Mouse (Mus musculus) right cerebral cortex, postnatal 25 days (tissue): ENCODE measurements at regions not wholly inside any gene's neighbourhood (a gene's known extent, or its start where the extent isn't known, plus 50 kb on each side); places are given as distances from the start of the nearest gene placed in this dataset.
A peak's percentile ranks its signal among the peaks of the same experiment; 100 is the strongest.
"Not testable (repeated sequence)": the region's sequence is repeated elsewhere in the genome, so short reads cannot be mapped to it uniquely, and the experiment has no call there.

Experiments
- DNase-seq: peaks from one replicate; pipeline ENCODE4 v3.0.0; 2022

DNA sequence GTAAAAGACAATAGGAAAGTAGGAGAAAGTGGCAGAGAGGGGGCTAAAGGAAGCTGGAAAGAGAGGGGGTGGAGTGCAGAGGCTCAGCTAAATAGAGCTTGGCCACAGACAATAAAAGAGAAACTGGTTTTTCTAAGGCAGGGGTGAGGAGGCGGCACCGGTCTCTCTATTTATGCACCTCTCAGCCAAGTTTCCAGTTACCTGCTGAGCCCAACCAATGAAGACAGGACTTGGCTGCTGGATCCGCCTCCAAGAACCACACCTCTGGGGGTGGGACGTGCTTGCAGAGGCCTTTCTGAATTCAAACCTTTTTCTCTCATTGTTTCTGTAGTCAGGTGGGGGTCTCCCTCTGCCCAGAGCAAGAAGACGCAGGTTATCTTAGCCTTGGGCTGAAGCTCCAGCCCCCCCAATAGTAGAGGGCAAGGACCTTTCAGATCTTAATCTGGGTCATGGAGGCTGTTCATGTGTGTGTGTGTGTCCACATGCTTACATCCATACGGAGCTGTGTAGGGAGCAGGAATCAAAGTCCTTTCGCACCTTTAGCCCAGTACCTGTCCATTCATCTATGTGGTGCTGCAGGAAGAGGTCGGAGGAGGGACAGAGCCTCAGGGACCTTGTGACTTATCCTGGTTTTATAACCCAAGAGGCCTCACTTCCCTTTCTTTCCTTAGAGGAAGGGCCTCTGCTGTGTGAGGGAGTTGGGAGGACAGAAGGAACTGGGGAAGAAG is 140.1 kb upstream of the Camk1g start:
- no peak for DNase-seq

DNA sequence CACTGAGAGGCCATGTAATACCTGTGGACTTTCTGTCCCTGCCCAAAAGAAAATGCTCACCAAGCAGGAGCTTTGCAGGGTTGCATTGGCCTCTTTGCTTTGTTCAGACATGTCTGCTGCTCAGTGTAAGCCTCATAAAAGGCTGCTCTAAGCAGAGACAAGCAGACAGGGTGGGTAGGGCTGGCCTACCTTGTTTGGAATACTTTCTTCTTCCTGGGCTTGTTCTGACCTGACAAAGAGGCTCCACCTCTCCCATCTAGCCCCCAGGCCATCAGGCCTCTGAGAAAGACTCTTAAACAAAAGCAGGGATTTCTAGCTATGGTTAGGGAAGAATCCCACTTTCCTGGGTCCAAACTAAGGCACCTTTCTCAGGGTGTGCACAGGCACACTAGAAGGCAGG is 138.2 kb upstream of the Camk1g start:
- no peak for DNase-seq

DNA sequence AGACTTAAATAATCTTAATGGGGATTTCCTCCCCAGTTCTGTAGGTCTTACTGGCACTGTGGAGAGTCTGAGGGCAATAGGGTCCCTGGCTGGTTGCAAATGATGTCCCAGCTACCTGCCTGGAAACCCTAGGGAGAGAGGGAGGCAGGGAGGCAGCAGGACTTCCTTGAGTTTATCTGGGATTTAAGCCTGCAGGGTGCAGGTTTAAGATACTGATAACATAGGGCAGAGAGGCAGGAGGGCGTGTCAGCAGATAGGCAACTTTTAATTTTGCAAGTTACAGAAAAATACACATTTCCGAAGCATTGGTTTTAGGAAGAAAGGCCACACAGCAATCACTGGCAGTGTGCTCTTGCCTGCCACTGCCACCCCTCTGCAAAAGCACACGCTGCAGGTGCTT is 136.9 kb upstream of the Camk1g start:
- DNase-seq, result no peak

DNA sequence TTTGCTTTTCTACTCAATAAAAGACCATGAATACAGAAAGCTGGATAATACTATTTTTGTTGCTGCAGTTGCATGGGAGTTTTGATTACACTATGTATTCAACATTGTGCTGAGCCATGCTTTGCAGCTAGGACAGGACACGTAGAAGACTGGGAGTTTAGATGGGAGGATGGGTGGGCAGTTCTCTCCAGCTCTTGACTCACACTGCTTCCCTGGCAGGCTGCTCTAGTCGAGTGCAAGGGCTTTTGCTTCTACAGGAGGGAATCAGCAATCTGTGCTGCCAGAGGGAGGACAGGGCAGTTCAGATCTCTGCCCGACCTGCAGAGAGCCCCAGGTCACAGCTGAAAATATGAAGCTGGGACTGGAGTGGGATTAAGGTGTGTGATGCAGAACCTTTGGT is 135.3 kb upstream of the Camk1g start:
- DNase-seq, result no peak

DNA sequence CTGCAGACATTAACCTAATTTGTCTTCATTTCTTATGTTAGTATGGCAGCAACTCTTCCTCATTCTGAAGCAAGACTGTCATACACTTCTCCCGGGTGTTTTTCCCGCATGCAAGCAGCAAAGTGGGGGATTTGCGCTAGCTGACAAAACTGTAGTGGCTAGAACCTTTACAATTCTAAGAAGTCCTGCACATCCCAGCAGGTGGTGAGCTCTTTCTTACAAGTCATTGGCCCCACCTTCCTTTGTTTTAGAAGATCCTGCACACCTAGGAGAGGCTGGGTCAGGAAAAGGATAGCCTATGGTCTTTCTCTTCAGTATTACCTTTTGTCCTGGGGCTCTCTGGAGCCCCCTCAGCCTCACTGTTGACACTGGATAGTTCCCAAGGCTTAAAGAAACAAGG is 134.5 kb upstream of the Camk1g start:
- no peak for DNase-seq

DNA sequence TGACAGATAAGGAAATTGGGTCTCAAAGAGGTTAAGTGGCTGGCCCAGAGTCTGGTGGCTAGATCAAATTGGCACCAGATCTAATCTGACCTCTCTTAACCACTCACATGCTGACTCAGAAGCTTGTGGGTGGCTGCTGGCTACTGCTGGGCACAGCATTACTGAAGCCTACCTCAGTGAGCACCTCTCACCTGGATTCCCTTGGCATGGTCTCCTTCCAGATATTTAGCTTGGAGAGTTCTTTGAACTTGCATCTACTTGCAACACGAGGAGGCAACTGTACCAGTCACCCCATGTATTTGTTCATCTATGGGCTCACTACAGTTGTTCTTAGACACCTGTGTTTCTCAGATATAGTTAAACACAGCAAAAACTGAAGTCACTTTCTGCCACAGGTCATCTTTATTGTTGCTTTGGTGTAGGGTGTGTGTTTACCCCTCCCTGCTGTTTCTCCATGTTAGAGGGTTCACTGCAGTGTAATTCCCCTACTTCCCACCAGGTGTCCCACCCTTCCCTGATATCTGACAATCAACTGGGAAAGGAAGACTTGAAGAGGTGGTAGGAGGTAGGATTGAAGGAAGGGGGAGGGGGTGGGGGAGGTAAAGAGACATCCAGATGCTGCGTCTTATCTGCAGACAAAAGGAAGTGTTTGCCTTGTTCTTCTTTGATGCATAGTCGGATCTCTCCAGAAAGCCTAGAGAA is 133.7 kb upstream of the Camk1g start:
- peak; percentile 40 for DNase-seq

DNA sequence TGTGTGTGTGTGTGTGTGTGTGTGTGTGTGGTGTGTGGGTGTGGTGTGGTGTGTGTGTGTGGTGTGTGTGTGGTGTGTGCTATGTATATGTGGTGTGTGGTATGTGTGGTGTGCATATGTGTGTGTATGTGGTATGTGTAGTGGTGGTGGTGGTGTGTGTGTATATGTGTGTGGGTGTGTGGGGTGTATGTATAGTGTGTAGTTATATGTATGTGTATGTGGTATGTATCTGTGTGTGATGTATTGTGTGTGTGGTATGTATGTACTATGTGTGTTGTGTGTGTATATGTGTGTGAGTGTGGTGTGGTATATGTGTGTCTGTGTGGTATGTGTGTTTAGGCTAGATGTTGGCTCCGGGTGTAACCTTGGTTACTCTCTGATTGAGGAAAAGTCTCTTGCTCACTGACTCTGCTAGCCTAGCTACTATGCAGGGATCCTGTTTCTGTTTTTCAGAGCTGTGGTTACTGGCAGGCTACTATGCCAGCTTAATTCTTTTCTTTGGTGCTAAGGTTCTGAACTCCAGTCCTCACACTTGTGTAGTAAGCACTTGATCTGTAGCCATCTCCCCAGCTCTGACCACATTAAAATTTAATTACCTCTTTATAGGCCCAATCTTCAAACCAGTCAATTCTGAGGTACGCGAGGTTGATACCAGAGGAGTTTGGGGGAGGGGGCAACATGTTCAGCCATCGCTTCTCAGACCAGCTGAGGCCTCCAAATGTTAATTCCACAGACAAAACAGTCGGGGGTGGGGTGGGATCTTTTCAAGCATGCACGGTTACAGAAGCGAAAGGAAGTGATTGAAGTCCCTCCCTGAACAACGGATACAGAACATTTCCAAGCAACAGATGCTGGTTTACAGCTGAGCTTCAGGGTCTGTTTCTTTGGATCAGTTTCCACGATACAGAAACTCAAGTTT is 126.4 kb upstream of the Camk1g start:
- DNase-seq, result no peak

DNA sequence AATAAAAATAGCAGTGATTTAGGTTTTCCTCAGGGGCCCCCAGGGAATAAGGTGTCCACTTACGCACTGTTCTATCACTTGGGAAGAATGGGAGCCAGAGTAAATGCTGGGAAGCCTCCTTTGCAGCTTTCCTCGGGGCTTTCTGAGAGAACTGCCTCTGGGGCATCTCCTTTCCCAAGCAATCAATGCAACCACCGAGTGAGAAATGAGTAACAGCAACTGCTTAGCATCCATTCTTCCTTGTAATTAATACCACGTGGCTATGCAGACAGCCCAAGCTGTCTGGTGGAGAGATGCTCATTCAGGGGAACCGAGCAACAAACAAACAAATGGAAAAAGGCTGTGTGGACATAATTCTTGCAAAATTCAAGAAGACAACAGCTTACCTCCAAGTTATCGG is 117.9 kb upstream of the Camk1g start:
- no peak for DNase-seq

DNA sequence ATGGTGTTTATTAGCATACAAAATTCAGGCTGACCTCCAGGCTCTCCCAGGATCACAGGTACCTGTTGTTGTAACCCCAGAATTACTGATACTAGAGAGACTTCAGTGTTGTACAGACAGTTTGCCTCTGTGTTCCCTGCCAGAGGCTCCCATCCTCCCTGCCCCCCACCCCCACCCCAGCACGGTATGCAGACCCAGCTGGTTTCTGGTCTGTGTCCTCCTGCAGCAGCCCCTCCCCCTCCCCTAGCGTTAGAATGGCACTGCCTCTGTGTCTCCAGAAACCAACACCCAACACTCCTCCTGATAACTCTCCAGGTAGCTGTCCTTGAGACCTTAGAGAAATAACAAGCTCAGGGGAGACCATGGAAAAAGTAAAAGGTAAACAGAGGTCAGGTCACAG is 116.6 kb upstream of the Camk1g start:
- not testable (repeated sequence) for DNase-seq

DNA sequence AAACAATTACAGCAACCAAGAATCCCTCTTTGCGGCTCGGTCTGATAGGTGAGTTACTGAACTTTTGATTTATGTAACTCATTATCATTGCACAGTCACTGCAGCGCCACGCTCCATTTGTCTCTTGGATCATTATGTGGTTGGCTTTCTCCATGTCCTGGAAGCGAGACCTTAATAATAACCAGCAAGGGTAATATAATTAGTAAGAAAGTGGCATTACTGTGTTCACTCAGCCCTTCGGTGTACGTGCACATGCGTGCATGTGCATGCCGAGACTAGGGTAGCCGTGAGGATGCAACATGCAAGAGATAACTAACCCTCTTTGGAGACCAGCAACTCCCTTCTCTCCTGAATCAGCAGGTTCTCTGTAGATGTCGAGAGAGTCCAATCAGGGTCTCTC is 114.9 kb upstream of the Camk1g start:
- no peak for DNase-seq

DNA sequence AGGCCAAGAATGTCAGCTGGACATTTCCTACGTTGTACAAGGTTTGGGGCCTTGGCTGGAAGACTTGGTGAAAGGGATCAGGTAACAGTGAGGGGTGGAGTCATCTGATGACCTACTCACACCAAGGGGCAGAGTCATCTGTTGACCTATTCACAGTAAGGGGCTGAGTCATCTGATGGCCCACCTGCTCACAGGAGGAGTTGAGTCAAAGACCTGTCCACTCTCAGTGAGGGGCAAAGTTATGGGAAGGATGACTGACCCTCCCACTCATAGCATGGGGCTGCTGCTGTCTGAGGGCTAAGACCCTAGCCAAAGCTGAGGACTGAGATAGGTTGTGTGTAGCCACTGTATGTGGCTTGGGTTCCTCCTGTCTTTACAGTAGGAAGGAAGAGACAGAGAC is 107.2 kb upstream of the Camk1g start:
- no peak for DNase-seq

DNA sequence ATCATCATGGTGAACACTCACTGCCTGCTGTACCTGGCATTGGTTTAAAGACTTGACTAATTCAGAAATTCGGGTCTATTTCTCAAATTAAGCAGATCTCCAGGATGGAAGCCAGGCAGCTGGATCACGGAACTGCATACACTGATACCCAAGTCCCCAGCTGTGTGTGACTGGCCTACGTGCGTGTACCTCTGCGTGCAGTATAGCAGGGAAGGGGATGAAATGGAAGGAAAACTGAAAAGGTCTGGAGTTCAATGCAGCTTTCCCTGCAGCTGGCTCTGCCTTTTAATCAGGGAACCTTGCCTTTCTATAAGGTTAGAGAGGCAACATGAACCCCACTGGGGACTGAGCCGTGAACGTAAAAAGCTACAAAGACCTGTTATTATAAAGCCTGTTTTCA is 106.7 kb upstream of the Camk1g start:
- no peak for DNase-seq

DNA sequence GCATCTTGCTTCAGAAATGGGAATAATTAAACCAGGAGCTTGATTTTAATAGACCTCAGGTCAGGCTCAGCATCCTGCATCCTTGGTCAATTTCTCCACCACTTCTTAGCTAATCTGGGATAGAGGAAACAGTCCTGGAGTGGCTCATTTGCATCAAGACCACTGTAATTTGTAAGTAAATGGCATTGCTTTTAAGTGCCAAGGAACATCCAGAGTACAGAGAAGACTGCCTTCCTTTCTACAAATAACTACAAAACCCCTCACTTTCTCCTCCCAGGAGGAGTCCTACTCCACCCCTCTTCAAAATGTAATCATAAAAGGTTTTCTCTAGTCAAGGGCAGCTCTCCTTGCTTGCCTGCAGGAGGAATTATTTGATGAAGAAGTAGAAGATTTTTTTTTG is 96.2 kb upstream of the Camk1g start:
- no peak for DNase-seq

DNA sequence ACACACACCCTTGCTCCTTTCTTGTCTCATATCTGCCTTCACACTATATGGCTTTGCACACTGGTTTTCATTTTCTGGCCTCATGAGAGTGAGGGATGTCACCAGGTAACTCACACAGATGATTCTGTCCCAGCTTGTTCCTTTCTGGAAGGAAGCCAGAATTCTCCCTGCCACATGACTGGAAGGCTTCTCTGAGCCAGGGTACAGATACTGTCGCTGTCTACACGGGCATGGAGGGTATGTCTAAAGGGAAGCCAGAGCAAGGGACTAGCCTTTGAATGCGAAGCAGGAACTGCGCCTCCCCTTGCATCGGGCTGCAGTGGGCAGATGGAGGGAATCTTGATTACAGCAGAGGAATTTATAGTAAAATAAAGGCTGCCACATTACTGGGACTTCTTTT is 89.6 kb upstream of the Camk1g start:
- no peak for DNase-seq

DNA sequence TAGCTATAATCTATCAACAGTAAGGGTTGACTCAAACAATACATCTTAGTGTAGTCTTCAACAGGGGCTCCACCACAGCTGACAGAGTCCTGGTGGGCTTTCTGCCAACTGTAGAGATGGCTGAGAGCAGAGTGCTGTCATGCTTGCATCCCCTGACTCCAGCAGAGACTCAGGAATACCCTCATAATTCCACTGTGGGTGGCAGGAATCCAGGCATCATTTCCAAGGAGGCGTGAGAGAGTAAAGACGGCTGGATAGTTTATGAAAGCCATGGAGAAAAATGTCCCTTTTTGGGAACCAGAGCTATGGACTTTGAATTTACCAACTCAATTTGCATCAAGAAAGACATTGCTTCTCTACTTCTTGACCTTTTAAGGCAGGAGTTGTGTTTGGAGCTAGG is 87.8 kb upstream of the Camk1g start:
- no peak for DNase-seq

DNA sequence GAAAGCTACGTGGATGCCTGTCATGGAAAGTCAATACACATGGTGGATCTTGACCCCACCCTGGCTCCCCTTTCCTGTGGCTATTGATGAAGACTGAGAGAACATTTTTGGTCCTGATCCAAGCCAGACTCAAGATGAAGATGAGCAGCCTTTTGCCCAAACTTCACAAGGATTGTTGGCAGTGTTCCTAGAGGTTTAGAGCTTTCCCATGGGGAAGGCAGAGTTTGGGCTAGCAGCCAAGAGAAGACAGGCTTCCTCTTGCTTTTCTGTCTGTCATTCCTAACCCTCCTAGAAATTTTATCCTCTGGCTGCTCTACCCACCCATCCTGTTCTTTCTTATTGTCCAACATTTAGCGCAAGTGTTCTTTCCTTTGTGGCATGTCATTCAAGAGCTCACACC is 83.6 kb upstream of the Camk1g start:
- DNase-seq, result no peak

DNA sequence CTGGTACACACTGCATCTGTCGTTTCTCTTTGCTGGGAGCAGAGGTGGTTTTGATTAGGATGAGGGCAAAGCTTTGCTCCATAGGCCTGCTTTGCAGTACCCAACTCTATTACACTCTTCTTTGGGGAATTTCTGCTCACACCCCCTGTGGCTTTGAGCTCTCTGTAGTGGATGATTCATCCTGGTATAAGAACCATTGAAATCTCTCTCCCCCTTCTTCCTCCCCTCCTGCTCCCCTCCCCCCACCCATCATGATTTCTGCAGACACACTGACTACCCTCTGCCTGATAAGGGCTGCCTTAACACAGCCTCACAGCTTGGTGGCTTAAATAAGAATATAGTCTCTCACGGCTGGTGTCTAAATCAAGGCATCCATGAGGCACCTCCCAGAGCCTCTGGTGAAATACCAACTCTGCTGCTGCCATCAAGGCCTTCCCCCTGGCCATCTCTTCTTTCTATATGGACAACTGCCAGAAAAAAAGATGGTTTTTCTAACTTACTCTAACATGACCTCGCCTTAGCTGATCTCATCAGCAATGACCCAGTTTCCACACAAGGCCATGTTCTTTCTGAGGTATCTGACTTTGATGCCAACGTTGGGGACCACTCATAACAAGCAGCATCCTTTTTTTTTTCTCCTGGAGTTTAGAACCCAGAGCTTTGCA is 81.5 kb upstream of the Camk1g start:
- DNase-seq, result no peak

DNA sequence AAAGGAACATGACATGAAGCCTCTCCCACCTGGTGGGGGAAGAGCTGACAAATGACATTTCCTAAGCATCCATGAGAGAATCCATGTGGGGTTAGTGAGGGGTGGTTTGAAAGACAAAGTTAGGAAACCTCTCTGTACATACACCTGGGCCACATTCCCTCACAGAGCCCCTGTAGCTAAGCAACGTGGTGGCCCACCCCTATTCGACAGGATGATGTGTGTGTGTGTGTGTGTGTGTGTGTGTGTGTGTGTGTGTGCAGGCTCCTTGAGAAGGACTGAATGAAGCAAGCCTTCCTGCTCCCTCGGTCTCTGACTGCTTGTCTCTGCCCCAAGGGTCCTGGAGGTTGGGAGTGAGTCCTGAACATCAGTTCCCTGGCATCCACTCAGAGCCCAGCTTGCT is 80.7 kb upstream of the Camk1g start:
- no peak for DNase-seq

DNA sequence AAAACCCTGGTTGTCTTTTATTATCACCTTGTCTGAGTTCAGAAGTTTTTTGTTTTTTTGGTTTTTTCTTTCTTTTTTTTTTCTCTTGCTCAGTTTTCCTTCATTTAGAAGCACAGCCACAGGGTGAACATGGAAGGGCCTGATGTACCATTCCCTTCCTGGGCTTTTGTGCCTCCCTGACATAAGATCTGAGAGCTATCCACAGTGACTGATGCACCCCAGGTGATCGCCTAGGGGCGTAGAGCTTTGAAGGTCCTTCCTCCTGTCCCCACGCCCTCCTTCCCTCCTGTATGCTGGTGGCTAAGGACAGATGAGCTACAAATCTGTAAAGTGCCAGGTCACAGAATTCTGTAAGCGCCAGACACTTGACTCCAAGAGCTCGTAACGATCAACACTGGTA is 80.1 kb upstream of the Camk1g start:
- no peak for DNase-seq

DNA sequence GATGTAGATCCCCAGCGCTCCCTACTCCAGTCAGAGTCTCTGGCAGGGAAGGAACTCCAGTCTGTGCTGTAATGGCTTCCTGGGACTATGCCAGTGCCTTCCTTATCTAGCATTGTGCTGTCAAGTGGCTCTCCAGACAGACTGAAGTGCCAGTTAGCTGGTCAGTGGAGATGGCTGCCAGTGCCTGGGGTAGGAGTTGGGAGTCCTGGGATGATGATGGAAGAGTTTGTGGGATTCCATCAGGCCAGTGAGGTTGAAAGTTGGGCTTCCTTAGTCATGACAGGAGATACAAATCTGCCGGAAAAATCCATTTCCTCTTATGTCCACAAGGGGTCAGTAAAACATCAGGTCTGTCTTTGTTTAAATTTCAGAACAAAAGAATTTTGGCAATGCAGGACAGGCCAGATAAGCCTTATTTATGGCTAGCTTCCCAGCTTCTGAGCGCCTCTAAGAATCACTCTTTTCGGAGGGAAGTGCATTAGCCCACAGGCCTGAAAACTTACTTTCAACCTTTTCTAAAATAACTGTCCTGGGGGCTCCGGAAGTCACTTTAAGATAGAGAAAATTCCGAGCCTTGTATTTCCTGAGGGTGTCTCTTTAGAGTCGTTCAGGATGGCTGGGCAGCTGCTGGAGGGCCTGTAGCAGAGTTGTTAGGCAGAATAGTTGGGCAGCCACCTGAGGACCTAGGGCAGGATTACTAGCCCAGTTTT is 79.5 kb upstream of the Camk1g start:
- DNase-seq, result peak; percentile 44

DNA sequence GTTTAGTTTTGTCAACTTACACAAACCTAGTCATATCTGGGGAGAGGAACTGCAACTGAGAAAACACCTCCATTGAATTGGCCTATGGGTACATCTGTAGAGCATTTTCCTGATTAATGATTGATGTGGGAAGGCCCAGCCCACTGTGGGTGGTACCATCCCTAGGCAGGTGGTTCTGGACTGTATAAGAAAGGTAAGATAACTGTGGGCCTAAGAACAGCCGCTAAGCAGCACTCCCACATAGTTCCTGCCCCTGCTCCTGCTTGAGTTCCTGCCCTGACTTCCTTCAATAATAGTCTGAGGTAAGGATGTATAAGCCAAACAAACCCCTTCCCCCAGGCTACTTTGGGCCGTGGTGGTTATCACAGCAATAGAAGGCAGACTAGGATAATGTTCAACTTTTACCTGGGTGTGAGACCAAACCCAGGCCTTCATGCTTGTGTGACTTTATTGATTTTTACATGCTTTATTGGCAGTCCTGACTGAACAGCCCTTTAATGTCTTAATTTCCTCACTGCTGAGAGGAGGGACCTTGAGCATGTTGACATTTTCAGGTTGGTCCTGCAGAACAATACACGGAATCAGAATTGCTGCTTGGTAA is 78.8 kb upstream of the Camk1g start:
- no peak for DNase-seq

DNA sequence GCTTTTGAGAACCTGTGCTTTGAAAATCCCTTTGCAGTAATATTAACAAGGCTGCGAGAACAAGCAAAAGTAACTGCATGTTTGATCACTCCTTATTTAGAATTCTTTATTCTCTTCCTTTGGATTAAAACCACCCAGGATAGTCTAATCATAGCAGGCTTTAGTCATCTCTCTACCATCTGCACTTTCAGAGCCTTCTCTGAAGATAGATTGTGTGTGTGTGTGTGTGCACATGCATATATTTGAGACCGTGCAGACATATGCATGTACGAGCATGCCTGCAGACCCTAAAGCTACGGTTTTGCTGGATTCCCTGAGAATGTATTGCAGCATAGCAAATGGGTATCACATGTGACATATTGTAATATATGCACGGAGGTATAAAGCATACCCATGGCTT is 77.5 kb upstream of the Camk1g start:
- peak; percentile 33 for DNase-seq
